9 mouse cellular contexts compared by ENCODE assay signal in the genomic region with DNA sequence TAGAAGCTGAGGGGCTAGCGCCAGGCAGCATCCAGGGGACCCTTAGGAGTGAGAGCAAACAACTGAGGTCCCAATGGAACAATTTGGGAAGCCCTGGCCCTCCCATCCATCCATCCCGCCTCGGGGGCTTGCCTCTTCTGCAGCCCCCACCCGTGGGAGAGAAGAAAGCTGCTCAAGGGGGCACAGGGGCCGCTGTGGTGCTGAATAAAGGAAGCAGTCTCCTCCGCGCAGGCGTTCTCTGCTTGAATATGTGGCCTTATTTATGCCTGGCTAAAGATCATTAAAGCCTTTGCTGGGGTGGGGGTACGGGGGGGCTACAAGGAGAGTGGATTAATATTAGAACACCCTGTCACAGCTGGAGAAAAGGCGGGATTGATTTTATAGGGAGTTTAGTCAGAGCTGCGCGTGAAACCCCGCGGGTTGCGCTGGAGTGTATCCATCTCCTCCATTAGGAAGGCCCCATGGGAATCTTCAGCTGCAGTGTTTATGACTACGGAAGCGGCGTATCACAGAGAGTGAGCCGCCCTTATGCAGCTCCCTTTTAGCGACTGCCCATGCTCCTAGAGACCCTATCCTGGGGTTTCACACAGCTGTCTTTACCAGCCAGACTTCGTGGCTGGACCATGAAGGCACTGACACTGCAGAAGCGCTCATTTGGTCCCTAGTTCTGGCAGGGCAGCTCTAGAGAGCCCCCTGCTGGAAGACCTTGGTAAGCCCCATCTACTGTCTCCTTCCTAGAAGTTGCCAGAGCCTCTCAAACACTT.
A peak's percentile ranks its signal among the peaks of the same experiment; 100 is the strongest.
DNase-seq lines count a peak whose midpoint lies in the region; ATAC-seq lines count a peak whose summit lies in the region.
"Had no signal": no experiment of that assay in that cellular context is flagged by ENCODE, and none has a peak within 500 bp of the region (broad histone marks: within the 10 kb centered on the region; RNA-seq: fewer than 3 reads in every experiment).

No protein-coding gene starts in this region.

- H3K4me1 ChIP-seq in embryonic facial prominence, embryonic 14.5 days (ENCODE audit: control insufficient read depth, insufficient read depth, low read length) = 0 out of 2 replicates have a peak, but pooled peaks cover 4% of the 10 kb centered on the region
- no peaks in the 10 kb centered on the region for H3K4me1 ChIP-seq in heart, embryonic 12.5 days (replicated peaks)
- no peaks in the 10 kb centered on the region; the same call in 1 of the 2 replicates for H3K4me1 ChIP-seq in kidney, embryonic 16.5 days (ENCODE audit: insufficient read depth, low read length)
- peaks cover 20% of the 10 kb centered on the region for H3K4me1 ChIP-seq in limb, embryonic 12.5 days (replicated peaks)

- peak; percentile 89 for ATAC-seq in embryonic facial prominence, embryonic 14.5 days (ENCODE audit: low read depth)
- ATAC-seq in heart, embryonic 12.5 days (ENCODE audit: insufficient number of reproducible peaks, low FRiP score) = 0 out of 2 replicates have a peak, but pooled peaks have one; percentile 4
- peak; percentile 73 for ATAC-seq in kidney, embryonic 16.5 days (ENCODE audit: low FRiP score, low TSS enrichment)
- peak; percentile 81 for ATAC-seq in limb, embryonic 12.5 days (ENCODE audit: insufficient number of reproducible peaks, insufficient read depth, low FRiP score, low TSS enrichment, low read depth)

- H3K9me3 ChIP-seq in embryonic facial prominence, embryonic 14.5 days (ENCODE audit: control insufficient read depth, low read length) = no peaks in the 10 kb centered on the region
- H3K9me3 ChIP-seq in heart, embryonic 12.5 days (replicated peaks) = no peaks in the 10 kb centered on the region
- no peaks in the 10 kb centered on the region for H3K9me3 ChIP-seq in kidney, embryonic 16.5 days (ENCODE audit: low read length)
- no peaks in the 10 kb centered on the region for H3K9me3 ChIP-seq in limb, embryonic 12.5 days

- H3K27me3 ChIP-seq in embryonic facial prominence, embryonic 14.5 days (replicated peaks; ENCODE audit: control insufficient read depth, insufficient read depth, low read length) = 0 out of 2 replicates have a peak, but pooled peaks cover 4% of the 10 kb centered on the region
- peaks cover 59% of the 10 kb centered on the region for H3K27me3 ChIP-seq in heart, embryonic 12.5 days (replicated peaks)
- H3K27me3 ChIP-seq in kidney, embryonic 16.5 days (ENCODE audit: insufficient read depth, low read length) = peaks cover 7% of the 10 kb centered on the region; the same call in 1 of the 2 replicates
- H3K27me3 ChIP-seq in limb, embryonic 12.5 days = peaks cover 66% of the 10 kb centered on the region

- 12% methylated on average over 22 of the region's 22 CpGs for WGBS in embryonic facial prominence, embryonic 14.5 days
- WGBS in heart, embryonic 12.5 days = 18% methylated on average over 22 of the region's 22 CpGs
- 9% methylated on average over 22 of the region's 22 CpGs for WGBS in kidney, embryonic 16.5 days
- WGBS in limb, embryonic 12.5 days = 7% methylated on average over 22 of the region's 22 CpGs

- intact Hi-C loops in heart, postnatal 25 days (cut with DNase I) = loop anchor here (2.0 to 5.0 kb wide), 3 partner anchors 77 to 894 kb away; no protein-coding TSS in a partner anchor

- peak; percentile 88 for DNase-seq in heart, adult 11 months
- DNase-seq in heart, postnatal 25 days (ENCODE audit: low spot score) = no peak
- DNase-seq in embryonic facial prominence, embryonic 14.5 days (ENCODE audit: low spot score) = peak; percentile 88
- DNase-seq in neural tube, embryonic 10.5 days (ENCODE audit: extremely low spot score, low spot score) = peak; percentile 84
- DNase-seq in testis, postnatal 14 days (ENCODE audit: low spot score) = peak; percentile 50

- no peaks in the 10 kb centered on the region for H3K36me3 ChIP-seq in embryonic facial prominence, embryonic 14.5 days (ENCODE audit: control insufficient read depth, insufficient read depth, low read length)
- no peaks in the 10 kb centered on the region for H3K36me3 ChIP-seq in heart, embryonic 12.5 days
- no peaks in the 10 kb centered on the region for H3K36me3 ChIP-seq in kidney, embryonic 16.5 days (ENCODE audit: insufficient read depth, low read length)
- no peaks in the 10 kb centered on the region for H3K36me3 ChIP-seq in limb, embryonic 12.5 days

- peak overlapping the region; percentile 21 for H3K4me3 ChIP-seq in embryonic facial prominence, embryonic 14.5 days (ENCODE audit: low read depth, low read length)
- peak overlapping the region; percentile 38 for H3K4me3 ChIP-seq in heart, embryonic 12.5 days
- peak overlapping the region; percentile 43 for H3K4me3 ChIP-seq in kidney, embryonic 16.5 days (ENCODE audit: low read length)
- H3K4me3 ChIP-seq in limb, embryonic 12.5 days (replicated peaks) = peak overlapping the region; percentile 31

- no peak overlapping the region for H3K27ac ChIP-seq in embryonic facial prominence, embryonic 14.5 days (replicated peaks; ENCODE audit: low read depth, low read length)
- no peak overlapping the region for H3K27ac ChIP-seq in heart, embryonic 12.5 days (ENCODE audit: poor library complexity, severe bottlenecking)
- H3K27ac ChIP-seq in kidney, embryonic 16.5 days (ENCODE audit: low read length) = no peak overlapping the region
- no peak overlapping the region for H3K27ac ChIP-seq in limb, embryonic 12.5 days
- H3K27ac ChIP-seq: macrophage had no signal

- H3K4me2 ChIP-seq in embryonic facial prominence, embryonic 14.5 days (ENCODE audit: low read depth, low read length) = peak overlapping the region; percentile 50
- peak overlapping the region; percentile 68 for H3K4me2 ChIP-seq in heart, embryonic 12.5 days
- peak overlapping the region; percentile 72 for H3K4me2 ChIP-seq in kidney, embryonic 16.5 days (replicated peaks; ENCODE audit: low read depth, low read length)
- peak overlapping the region; percentile 56 for H3K4me2 ChIP-seq in limb, embryonic 12.5 days

- 0 out of 2 replicates have a peak overlapping the region, but pooled peaks have one; percentile 38 for H3K9ac ChIP-seq in embryonic facial prominence, embryonic 14.5 days (ENCODE audit: low read depth, low read length)
- H3K9ac ChIP-seq in heart, embryonic 12.5 days = 0 out of 2 replicates have a peak overlapping the region, but pooled peaks have one; percentile 48
- peak overlapping the region; percentile 52 for H3K9ac ChIP-seq in kidney, embryonic 16.5 days (replicated peaks; ENCODE audit: low read length)
- 0 out of 2 replicates have a peak overlapping the region, but pooled peaks have one; percentile 13 for H3K9ac ChIP-seq in limb, embryonic 12.5 days (replicated peaks)

Comparison
In these comparisons a context has a peak if more than half of its experiments do, and no peak if none do; other contexts are left out.
1. ATAC-seq: peak in every context shown above with its lines; median percentile 89 in embryonic facial prominence, embryonic 14.5 days; 81 in limb, embryonic 12.5 days; 73 in kidney, embryonic 16.5 days; 4 in heart, embryonic 12.5 days.